In genomic region chr10:14208206-14208605, GRCm38 (mm10) we compare ENCODE assay signal across 14 mouse cellular contexts.
DNase-seq lines count a peak whose midpoint lies in the region; ATAC-seq and TF ChIP-seq lines count a peak whose summit lies in the region.
"Had no signal": no experiment of that assay in that cellular context is flagged by ENCODE, and none has a peak within 500 bp of the region (broad histone marks: within the 10 kb centered on the region; RNA-seq: fewer than 3 reads in every experiment).

No protein-coding gene starts in this region.

- in situ Hi-C loops in CH12.LX (cut with MboI; ENCODE audit: low pct_ligation_motif_present, low pct_unique_long_range_greater_than_20kb, low sequenced_read_pairs) = no loop called here

- peaks cover 8% of the 10 kb centered on the region; the same call in 1 of the 2 replicates for H3K4me1 ChIP-seq in forebrain, postnatal 0 days (ENCODE audit: insufficient read depth)
- H3K4me1 ChIP-seq in forebrain, embryonic 10.5 days = no peaks in the 10 kb centered on the region
- no peaks in the 10 kb centered on the region; the same call in 1 of the 2 replicates for H3K4me1 ChIP-seq in midbrain, embryonic 16.5 days (ENCODE audit: control insufficient read depth, insufficient read depth, low read length)
- H3K4me1 ChIP-seq in midbrain, embryonic 11.5 days (ENCODE audit: control insufficient read depth, insufficient read depth, low read length) = no peaks in the 10 kb centered on the region
- peaks cover 11 to 40% of the 10 kb centered on the region in 2 experiments; a peak in 3 of 4 replicates for H3K4me1 ChIP-seq in CH12.LX (ENCODE audit: control insufficient read depth in 1 of 2, insufficient read depth in 2 of 2)
- H3K4me1 ChIP-seq: stomach, embryonic 15.5 days had no signal

- H3K9me3 ChIP-seq in forebrain, postnatal 0 days (ENCODE audit: low read length) = no peaks in the 10 kb centered on the region
- H3K9me3 ChIP-seq in forebrain, embryonic 10.5 days = no peaks in the 10 kb centered on the region
- H3K9me3 ChIP-seq in midbrain, embryonic 16.5 days (replicated peaks; ENCODE audit: control insufficient read depth, low read length, poor library complexity, severe bottlenecking) = no peaks in the 10 kb centered on the region
- H3K9me3 ChIP-seq in midbrain, embryonic 11.5 days (ENCODE audit: control insufficient read depth, low read length) = no peaks in the 10 kb centered on the region
- H3K9me3 ChIP-seq in CH12.LX (replicated peaks; ENCODE audit: low read length) = no peaks in the 10 kb centered on the region
- H3K9me3 ChIP-seq: megakaryocyte, embryonic 14.5 days; stomach, embryonic 15.5 days had no signal

- TF ChIP-seq RAD21 in CH12.LX (IDR thresholded peaks at IDR 0.05; ENCODE audit: low read depth, low read length) = no peak

- dilution Hi-C loops in CH12.LX (cut with MboI; ENCODE audit: extremely low pct_ligation_motif_present, extremely low pct_unique_long_range_greater_than_20kb, low sequenced_read_pairs) = no loop called here

- H3K27ac ChIP-seq in forebrain, postnatal 0 days (ENCODE audit: low read depth, low read length) = no peak overlapping the region
- H3K27ac ChIP-seq in forebrain, embryonic 10.5 days = no peak overlapping the region
- no peak overlapping the region for H3K27ac ChIP-seq in midbrain, embryonic 16.5 days (ENCODE audit: low read length)
- H3K27ac ChIP-seq in midbrain, embryonic 11.5 days (ENCODE audit: low read depth, low read length) = no peak overlapping the region
- H3K27ac ChIP-seq in CH12.LX (ENCODE audit: insufficient read depth, low read depth) = no peak overlapping the region; the same call in 1 of the 2 replicates
- peak overlapping the region; percentile 42 for H3K27ac ChIP-seq in macrophage
- H3K27ac ChIP-seq: stomach, embryonic 15.5 days had no signal

- H3K79me2 ChIP-seq in CH12.LX (replicated peaks; ENCODE audit: control insufficient read depth, extremely low read depth, insufficient read depth, poor library complexity, severe bottlenecking) (no peaks in the 10 kb centered on the region), macrophage (ENCODE audit: inconsistent target) (no peaks in the 10 kb centered on the region)

- H3K9ac ChIP-seq in forebrain, postnatal 0 days = no peak overlapping the region
- no peak overlapping the region for H3K9ac ChIP-seq in midbrain, embryonic 16.5 days (ENCODE audit: low read depth, low read length)
- no peak overlapping the region for H3K9ac ChIP-seq in midbrain, embryonic 11.5 days (ENCODE audit: low read length)
- H3K9ac ChIP-seq in CH12.LX (ENCODE audit: insufficient read depth, low read depth) = peak overlapping the region; percentile 7
- H3K9ac ChIP-seq: lung, embryonic 14.5 days; stomach, embryonic 15.5 days had no signal

- 50% methylated on average over 6 of the region's 6 CpGs for WGBS in forebrain, postnatal 0 days
- 82% methylated on average over 6 of the region's 6 CpGs for WGBS in forebrain, embryonic 10.5 days
- 70% methylated on average over 6 of the region's 6 CpGs for WGBS in midbrain, embryonic 16.5 days
- 80% methylated on average over 6 of the region's 6 CpGs for WGBS in midbrain, embryonic 11.5 days
- WGBS in macrophage (ENCODE audit: missing documents) = 43% methylated on average over 6 of the region's 6 CpGs

- no peaks in the 10 kb centered on the region for H3K27me3 ChIP-seq in forebrain, postnatal 0 days (ENCODE audit: insufficient read depth, low read length)
- no peaks in the 10 kb centered on the region for H3K27me3 ChIP-seq in forebrain, embryonic 10.5 days (ENCODE audit: poor library complexity, severe bottlenecking)
- no peaks in the 10 kb centered on the region for H3K27me3 ChIP-seq in midbrain, embryonic 16.5 days (ENCODE audit: control insufficient read depth, insufficient read depth, low read depth, low read length)
- H3K27me3 ChIP-seq in midbrain, embryonic 11.5 days (ENCODE audit: control insufficient read depth, insufficient read depth, low read length) = no peaks in the 10 kb centered on the region
- no peaks in the 10 kb centered on the region for H3K27me3 ChIP-seq in CH12.LX (replicated peaks)
- H3K27me3 ChIP-seq: stomach, embryonic 15.5 days had no signal

- TF ChIP-seq CTCF in forebrain, postnatal 0 days (IDR thresholded peaks at IDR 0.05; ENCODE audit: low read depth) = no peak
- TF ChIP-seq CTCF in CH12.LX (conservative IDR thresholded peaks at IDR 0.05 in 1 of 2, IDR thresholded peaks at IDR 0.05 in 1 of 2; ENCODE audit: low read depth in 2 of 2, low read length in 2 of 2) = no peak

- no peak overlapping the region for H3K4me2 ChIP-seq in forebrain, postnatal 0 days (ENCODE audit: low read depth)
- H3K4me2 ChIP-seq in midbrain, embryonic 16.5 days (ENCODE audit: low read length) = no peak overlapping the region
- H3K4me2 ChIP-seq in midbrain, embryonic 11.5 days = no peak overlapping the region
- H3K4me2 ChIP-seq in CH12.LX (ENCODE audit: insufficient read depth, low read depth, poor library complexity, severe bottlenecking) = peak overlapping the region; percentile 16
- H3K4me2 ChIP-seq: heart, embryonic 11.5 days; lung, embryonic 14.5 days; stomach, embryonic 15.5 days had no signal

- no peak overlapping the region for H3K4me3 ChIP-seq in forebrain, postnatal 0 days (ENCODE audit: low read depth, low read length)
- H3K4me3 ChIP-seq in forebrain, embryonic 10.5 days = no peak overlapping the region
- H3K4me3 ChIP-seq in midbrain, embryonic 16.5 days (ENCODE audit: low read depth, low read length) = no peak overlapping the region
- no peak overlapping the region for H3K4me3 ChIP-seq in midbrain, embryonic 11.5 days (ENCODE audit: low read depth, low read length)
- no peak overlapping the region for H3K4me3 ChIP-seq in CH12.LX (replicated peaks in 1 of 3; ENCODE audit: low read depth in 2 of 3, low read length in 2 of 3, poor library complexity in 1 of 3)
- H3K4me3 ChIP-seq in macrophage (ENCODE audit: inconsistent target) = no peak overlapping the region
- H3K4me3 ChIP-seq: megakaryocyte, embryonic 14.5 days; stomach, embryonic 15.5 days had no signal

- ATAC-seq in forebrain, postnatal 0 days = no peak
- ATAC-seq in midbrain, embryonic 16.5 days = 0 out of 2 replicates have a peak, but pooled peaks have one; percentile 48
- no peak for ATAC-seq in midbrain, embryonic 11.5 days (ENCODE audit: low FRiP score)

- DNase-seq in forebrain, postnatal 0 days = peak; percentile 33
- no peak for DNase-seq in forebrain, embryonic 10.5 days (ENCODE audit: extremely low spot score, low spot score)
- DNase-seq in midbrain, embryonic 11.5 days (ENCODE audit: low spot score, missing footprints) = no peak
- DNase-seq in CH12.LX (ENCODE audit: extremely low read depth) = peak; percentile 61
- DNase-seq in heart, postnatal 10 days = no peak
- DNase-seq in c-Kit-positive CD71-positive TER-119-positive erythroid progenitor cells, embryonic 14.5 days (ENCODE audit: low spot score) = no peak
- DNase-seq: cerebellum, adult 2 months; kidney, postnatal 10 days had no signal

- no peak for TF ChIP-seq POLR2A in CH12.LX (IDR thresholded peaks at IDR 0.05; ENCODE audit: low read depth, low read length)

- intact Hi-C loops in heart, postnatal 10 days (cut with DNase I) = loop anchor here (5.0 kb wide), 1 partner anchor 114 kb away; no protein-coding TSS in a partner anchor

- no peaks in the 10 kb centered on the region for H3K36me3 ChIP-seq in forebrain, postnatal 0 days (ENCODE audit: insufficient read depth)
- no peaks in the 10 kb centered on the region for H3K36me3 ChIP-seq in forebrain, embryonic 10.5 days (replicated peaks)
- no peaks in the 10 kb centered on the region for H3K36me3 ChIP-seq in midbrain, embryonic 16.5 days (ENCODE audit: control insufficient read depth, insufficient read depth, low read length)
- no peaks in the 10 kb centered on the region for H3K36me3 ChIP-seq in midbrain, embryonic 11.5 days (ENCODE audit: control insufficient read depth, insufficient read depth, low read length)
- H3K36me3 ChIP-seq in CH12.LX (replicated peaks in 1 of 2; ENCODE audit: control insufficient read depth in 1 of 2, insufficient read depth in 1 of 2, low read length in 1 of 2) (no peaks in the 10 kb centered on the region), macrophage (ENCODE audit: inconsistent target) (no peaks in the 10 kb centered on the region)
- H3K36me3 ChIP-seq: stomach, embryonic 15.5 days had no signal

- no peak for TF ChIP-seq EP300 in CH12.LX (IDR thresholded peaks at IDR 0.05; ENCODE audit: low read length)

TF ChIP-seq in CH12.LX, 34 proteins besides CTCF, POLR2A, EP300 and RAD21 (continues in another document):
- TF ChIP-seq ZC3H11A (IDR thresholded peaks at IDR 0.05; ENCODE audit: low read depth, low read length) = no peak
- TF ChIP-seq POLR2AphosphoS2 (IDR thresholded peaks at IDR 0.05; ENCODE audit: low read depth, low read length) = no peak
- peak; percentile 92 for TF ChIP-seq BHLHE40 (IDR thresholded peaks at IDR 0.05; ENCODE audit: low read depth, low read length)
- TF ChIP-seq UBTF (IDR thresholded peaks at IDR 0.05; ENCODE audit: low read depth, low read length) = no peak
- no peak for TF ChIP-seq GABPA (IDR thresholded peaks at IDR 0.05; ENCODE audit: insufficient replicate concordance, low read depth, low read length)
- TF ChIP-seq ZNF384 (IDR thresholded peaks at IDR 0.05; ENCODE audit: low read depth, low read length) = peak; percentile 86
- no peak for TF ChIP-seq ELF1 (IDR thresholded peaks at IDR 0.05; ENCODE audit: low read depth, low read length)
- TF ChIP-seq JUN (IDR thresholded peaks at IDR 0.05; ENCODE audit: insufficient read depth, low read depth, low read length) = no peak
- 0 out of 2 replicates have a peak, but pooled peaks have one; percentile 12 for TF ChIP-seq MXI1 (IDR thresholded peaks at IDR 0.05; ENCODE audit: low read depth, low read length)
- no peak for TF ChIP-seq MAFK (IDR thresholded peaks at IDR 0.05; ENCODE audit: insufficient replicate concordance, low read length)
- no peak for TF ChIP-seq SIN3A (IDR thresholded peaks at IDR 0.05; ENCODE audit: low read length)
- no peak for TF ChIP-seq MAZ (IDR thresholded peaks at IDR 0.05; ENCODE audit: low read depth, low read length)
- TF ChIP-seq CHD2 (IDR thresholded peaks at IDR 0.05; ENCODE audit: low read length) = no peak
- no peak for TF ChIP-seq MYC (IDR thresholded peaks at IDR 0.05; ENCODE audit: low read depth, low read length)
- no peak for TF ChIP-seq ZKSCAN1 (IDR thresholded peaks at IDR 0.05; ENCODE audit: borderline replicate concordance, low read depth, low read length)
- no peak for TF ChIP-seq SMC3 (IDR thresholded peaks at IDR 0.05; ENCODE audit: low read depth, low read length)
- no peak for TF ChIP-seq USF1 (IDR thresholded peaks at IDR 0.05; ENCODE audit: low read depth, low read length)
- TF ChIP-seq NELFE (IDR thresholded peaks at IDR 0.05; ENCODE audit: low read depth, low read length) = no peak
- TF ChIP-seq E2F4 (IDR thresholded peaks at IDR 0.05; ENCODE audit: insufficient replicate concordance, low read depth, low read length) = no peak
- 0 out of 2 replicates have a peak, but pooled peaks have one; percentile 8 for TF ChIP-seq TCF12 (IDR thresholded peaks at IDR 0.05; ENCODE audit: low read depth, low read length)
- no peak for TF ChIP-seq PAX5 (IDR thresholded peaks at IDR 0.05; ENCODE audit: low read length)
- no peak for TF ChIP-seq JUND (conservative IDR thresholded peaks at IDR 0.05; ENCODE audit: low read depth, low read length)

Comparison
In these comparisons a context has a peak if more than half of its experiments do, and no peak if none do; other contexts are left out.
1. DNase-seq: peak in forebrain, postnatal 0 days (single experiment) and CH12.LX (single experiment); none in forebrain, embryonic 10.5 days (single experiment), midbrain, embryonic 11.5 days (single experiment), heart, postnatal 10 days (0 of 2) and c-Kit-positive CD71-positive TER-119-positive erythroid progenitor cells, embryonic 14.5 days (single experiment).